Mouse (Mus musculus): ENCODE measurements around the gene Card19.

GRCm38 (mm10) chr13:49154028-49154427, 61.8 kb downstream of the Card19 start:
- TF ChIP-seq FLI1 (IDR thresholded peaks at IDR 0.05; ENCODE audit: low read length) (no peak), GATA1 (IDR thresholded peaks at IDR 0.05; ENCODE audit: borderline replicate concordance, low read length) (no peak)

Measured in megakaryocyte, embryonic 14.5 days (primary cell).